Mouse (Mus musculus) frontal cortex, adult (tissue): Measurements from ENCODE around the gene Kmo.

Experiments
- ATAC-seq: cut with Nextera tagmentation; 2 replicates; pipeline ENCODE4 v1.9.2; 2017; ENCODE audit warnings: mild to moderate bottlenecking, moderate library complexity, mixed read lengths; ENCODE audit not compliant: low TSS enrichment

Kmo gene

DNA sequence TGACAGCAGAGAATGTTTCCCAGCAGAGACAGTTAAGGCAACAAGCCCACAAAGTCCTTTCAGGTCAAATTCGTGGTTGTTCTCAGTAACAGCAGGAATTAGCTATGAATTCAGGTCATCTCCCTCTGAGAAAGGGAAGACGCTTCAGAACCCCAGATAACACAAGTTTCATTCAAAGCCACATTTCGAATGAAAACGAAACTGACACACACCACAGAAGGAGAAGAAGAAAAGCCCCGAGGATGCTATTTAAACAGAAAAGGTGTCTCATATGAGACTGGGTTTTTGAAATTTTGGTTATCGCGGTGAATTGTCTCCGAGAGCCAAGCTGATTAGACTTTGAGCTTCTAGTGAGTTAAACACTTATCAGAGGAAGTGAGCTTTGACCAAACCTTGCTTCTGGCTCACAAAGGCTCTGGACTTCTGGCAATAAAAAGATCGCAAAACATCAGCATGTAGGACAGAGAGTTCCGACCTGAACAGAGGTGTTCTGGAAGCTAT, 11.6 kb downstream of the Kmo start:
- ATAC-seq, result no peak

GRCm38 (mm10) chr1:175632470-175632869, 12.3 kb downstream of the Kmo start:
- no peak for ATAC-seq

DNA sequence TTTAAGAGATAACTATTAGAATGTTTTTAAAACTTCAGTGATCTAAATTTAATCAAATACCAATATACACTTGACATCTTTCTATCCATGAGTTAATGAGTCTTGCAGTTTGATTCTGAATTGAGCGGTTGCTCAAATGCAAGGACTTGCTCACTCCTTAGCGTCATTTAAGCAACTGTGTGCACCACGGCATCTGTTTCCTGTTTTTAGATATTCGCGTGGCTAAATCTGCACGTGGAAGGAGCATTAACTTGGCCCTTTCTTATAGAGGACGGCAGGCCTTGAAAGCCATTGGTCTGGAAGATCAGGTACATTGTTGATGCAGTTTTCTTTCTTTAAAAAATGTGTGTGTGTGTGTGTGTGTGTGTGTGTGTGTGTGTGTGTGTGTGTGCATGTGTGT, 17.5 kb downstream of the Kmo start:
- ATAC-seq, result no peak

GRCm38 (mm10) chr1:175639072-175639471, 18.9 kb downstream of the Kmo start:
- ATAC-seq, result no peak

- ATAC-seq, result no peak
Observed at GRCm38 (mm10) chr1:175640435-175641150, 20.4 kb downstream of the Kmo start.

GRCm38 (mm10) chr1:175643496-175644265, 23.5 kb downstream of the Kmo start:
- no peak for ATAC-seq

GRCm38 (mm10) chr1:175646952-175647351, 26.8 kb downstream of the Kmo start:
- no peak for ATAC-seq

DNA sequence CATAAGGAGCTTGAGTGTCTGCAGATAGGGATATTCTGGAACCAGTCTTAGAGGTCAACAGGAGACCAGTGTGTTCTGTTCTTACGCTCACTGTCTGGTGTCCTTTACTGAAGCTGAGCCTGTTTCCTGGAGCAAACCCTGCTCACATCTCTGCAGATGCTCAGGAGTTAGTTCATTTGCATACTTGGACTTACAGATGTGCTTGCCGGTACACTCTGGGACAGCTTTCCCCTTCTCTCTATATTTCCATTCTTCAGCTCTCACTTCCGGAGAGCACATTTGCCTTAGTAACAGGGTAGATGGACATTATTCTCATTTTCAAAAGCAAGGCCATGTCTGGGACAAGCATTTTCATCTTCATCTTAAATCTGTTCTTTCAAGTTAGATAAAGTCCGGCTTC, 28.4 kb downstream of the Kmo start:
- no peak for ATAC-seq

DNA sequence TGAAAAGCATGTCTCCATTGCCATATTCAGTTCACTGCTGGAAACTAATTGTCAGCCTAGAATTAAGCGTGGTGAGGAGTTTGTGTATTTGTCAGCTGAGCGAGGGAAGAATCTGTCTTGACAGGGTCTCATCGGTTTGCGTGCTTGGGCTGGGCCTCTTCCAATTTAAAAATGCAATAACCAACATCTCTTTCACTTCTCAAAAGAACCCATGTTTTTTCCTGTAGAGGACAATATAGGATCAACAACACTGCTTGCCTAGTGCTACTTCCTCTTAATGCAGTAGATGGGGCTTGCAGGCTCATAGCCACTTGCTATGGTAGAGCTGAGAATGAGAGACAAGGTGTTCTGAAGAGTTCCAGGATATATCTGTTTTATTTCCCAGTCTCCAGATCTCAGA, 39.7 kb downstream of the Kmo start:
- no peak for ATAC-seq

GRCm38 (mm10) chr1:175668666-175669405, 48.7 kb downstream of the Kmo start:
- peak; percentile 95 for ATAC-seq

DNA sequence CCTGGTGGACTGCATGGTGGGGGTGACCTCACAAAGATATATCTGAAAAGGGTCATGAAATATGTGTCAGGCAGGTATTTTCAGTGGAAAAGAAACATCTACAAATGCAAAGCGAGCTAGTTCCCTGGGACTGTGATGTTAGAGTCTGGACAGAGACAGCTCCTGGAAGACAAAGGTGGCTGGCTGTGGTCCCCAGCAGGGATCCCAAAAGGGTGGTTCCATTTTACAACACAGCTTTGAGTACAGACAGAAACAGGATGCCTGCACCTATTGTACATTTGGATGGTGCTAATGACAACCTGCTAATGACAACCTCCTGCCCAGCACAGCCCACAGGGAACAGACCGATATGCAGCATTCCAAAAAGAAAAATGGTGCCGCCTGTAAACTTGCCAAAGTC, 49.3 kb downstream of the Kmo start:
- 0 out of 2 replicates have a peak, but pooled peaks have one; percentile 2 for ATAC-seq

DNA sequence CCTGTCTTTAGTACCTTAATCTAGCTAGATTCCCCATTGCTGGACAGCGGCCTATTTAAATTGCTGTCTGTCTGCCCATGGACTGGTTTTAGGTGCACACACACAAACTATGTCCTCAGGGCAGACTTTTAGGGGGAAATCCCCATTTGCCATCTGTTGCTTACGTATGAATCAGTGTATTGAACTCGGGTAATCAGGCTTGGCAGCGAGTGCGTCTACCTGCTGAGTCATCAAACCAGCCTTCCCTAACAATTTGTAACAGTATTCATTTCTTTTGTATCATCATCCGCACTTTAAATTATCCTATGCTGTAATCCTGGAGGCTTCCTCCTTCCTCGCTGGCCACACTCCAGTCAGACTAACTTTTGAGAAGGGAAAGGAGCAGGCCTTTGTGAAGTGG, 49.9 kb downstream of the Kmo start:
- ATAC-seq, result no peak

DNA sequence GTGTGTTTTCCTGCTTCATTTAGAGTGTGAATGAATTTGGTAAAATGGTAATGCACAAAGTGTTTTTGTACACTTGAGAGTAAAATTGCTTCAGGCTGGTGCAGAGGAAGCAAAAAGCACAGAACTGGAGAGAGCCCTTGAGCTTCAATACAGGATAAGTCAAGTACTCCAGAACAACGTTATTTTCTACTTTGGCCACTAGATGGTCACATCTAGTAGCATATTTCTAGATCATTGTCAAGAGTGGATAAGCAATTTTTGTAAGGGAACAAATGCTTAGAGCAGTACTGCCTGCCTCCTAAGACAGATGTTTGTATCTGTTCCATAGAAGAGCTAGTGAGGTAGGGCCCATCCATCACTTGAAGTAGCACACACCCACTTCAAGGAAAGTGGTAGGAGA, 51.4 kb downstream of the Kmo start:
- peak; percentile 63 for ATAC-seq

GRCm38 (mm10) chr1:175673563-175674325, 53.6 kb downstream of the Kmo start:
- ATAC-seq, result no peak

- ATAC-seq, result no peak
Observed at GRCm38 (mm10) chr1:175675116-175675515, 54.9 kb downstream of the Kmo start.

DNA sequence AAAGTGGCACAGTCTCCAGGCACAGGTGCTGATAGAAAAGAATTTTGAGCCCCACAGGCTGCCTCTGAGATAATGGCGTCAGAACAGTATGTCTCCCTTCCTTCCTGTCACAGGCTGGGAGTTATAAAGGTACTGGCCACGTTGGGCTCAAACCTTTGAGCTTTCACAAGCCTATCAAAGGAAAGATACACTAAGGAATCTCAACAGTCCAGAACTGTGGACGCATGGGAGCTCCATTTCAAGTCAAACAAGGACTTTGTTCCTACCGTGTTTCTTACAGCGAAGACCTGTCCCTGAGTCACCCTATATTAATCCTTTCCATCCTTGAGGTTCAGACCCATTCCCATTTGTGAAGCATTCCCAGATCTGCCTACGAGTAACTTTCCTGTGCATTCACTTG, 57.3 kb downstream of the Kmo start:
- ATAC-seq, result no peak

- ATAC-seq, result no peak
Observed at GRCm38 (mm10) chr1:175680995-175681394, 60.8 kb downstream of the Kmo start.

- ATAC-seq, result peak; percentile 7
Observed at GRCm38 (mm10) chr1:175691686-175692245, 71.6 kb downstream of the Kmo start.

DNA sequence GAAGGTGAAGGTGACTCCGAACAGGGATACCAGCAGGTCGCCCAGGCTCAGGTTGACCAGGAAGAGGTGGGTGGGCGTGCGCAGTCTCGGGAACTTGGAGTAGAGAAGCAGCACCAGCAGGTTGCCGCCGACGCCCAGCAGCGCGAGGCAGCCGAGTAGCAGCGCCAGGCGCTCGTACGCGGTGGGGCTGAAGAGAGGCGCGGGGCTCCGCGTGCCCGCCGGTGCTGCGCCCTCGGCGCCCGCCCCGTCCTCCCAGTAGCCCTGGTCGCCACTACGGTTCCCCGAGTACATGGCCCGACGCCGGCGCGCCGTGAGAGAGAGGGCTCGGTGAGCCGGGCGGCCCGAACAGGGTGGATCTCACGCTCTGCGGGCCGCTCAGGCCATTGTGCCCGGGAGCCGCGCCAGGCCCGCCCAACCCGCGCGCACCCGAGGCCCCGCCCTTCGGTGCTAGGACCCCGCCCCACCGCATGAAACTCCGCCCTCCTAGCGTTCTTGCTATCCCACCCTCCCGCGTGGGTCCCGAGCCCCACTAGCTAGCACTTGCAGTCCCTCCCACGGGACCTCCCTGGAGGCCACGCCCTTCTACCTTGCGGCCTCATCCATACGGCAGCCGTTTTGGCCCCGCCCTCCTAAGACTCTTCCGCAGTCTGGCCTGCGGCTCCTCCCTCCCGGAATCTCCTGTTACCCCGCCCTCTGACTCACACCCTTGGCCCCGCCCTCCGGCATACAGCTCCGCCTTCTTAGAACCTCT, 72.2 kb downstream of the Kmo start, which contains the start of the genes Opn3 and Chml:
Opn3 (minus strand) TSS at position 531 of the 751 bp plus-strand sequence.
Chml (minus strand) TSS at position 656 of the 751 bp plus-strand sequence.
- peak; percentile 85 for ATAC-seq

- peak; percentile 50 for ATAC-seq
Observed at GRCm38 (mm10) chr1:175692997-175693361, 72.8 kb downstream of the Kmo start.
